Comparison of ENCODE assay signal across 11 mouse cellular contexts in genomic region chr7:98490911-98491310, GRCm38 (mm10). TPM values are rescaled to one million over a fixed set of nuclear protein-coding genes. Genes with fewer than 3 reads are reported as not detected.
DNase-seq lines count a peak whose midpoint lies in the region; ATAC-seq lines count a peak whose summit lies in the region.
"Had no signal": no experiment of that assay in that cellular context is flagged by ENCODE, and none has a peak within 500 bp of the region (broad histone marks: within the 10 kb centered on the region; RNA-seq: fewer than 3 reads in every experiment).

No protein-coding gene starts in this region.

- no peak overlapping the region for H3K27ac ChIP-seq in forebrain, embryonic 10.5 days
- no peak overlapping the region for H3K27ac ChIP-seq in forebrain, embryonic 11.5 days (ENCODE audit: low read depth, low read length)
- no peak overlapping the region for H3K27ac ChIP-seq in kidney, embryonic 16.5 days (ENCODE audit: low read length)
- H3K27ac ChIP-seq in embryonic facial prominence, embryonic 13.5 days, result no peak overlapping the region
- no peak overlapping the region for H3K27ac ChIP-seq in liver, embryonic 13.5 days
- H3K27ac ChIP-seq: midbrain, embryonic 15.5 days had no signal

- no peak for DNase-seq in forebrain, embryonic 10.5 days (ENCODE audit: extremely low spot score, low spot score)
- no peak for DNase-seq in forebrain, embryonic 11.5 days (ENCODE audit: low spot score)
- no peak for DNase-seq in kidney, postnatal 4 days
- no peak for DNase-seq in liver, embryonic 13.5 days
- no peak for DNase-seq in ovary, postnatal 14 days (ENCODE audit: low spot score)
- no peak for DNase-seq in left cerebral cortex, adult 11 months (ENCODE audit: low spot score)
- DNase-seq: adrenal gland, postnatal 36 days; layer of hippocampus, adult 9-11 months had no signal

- ATAC-seq in forebrain, embryonic 11.5 days (replicated peaks; ENCODE audit: low FRiP score), result no peak
- no peak for ATAC-seq in kidney, embryonic 16.5 days (ENCODE audit: low FRiP score, low TSS enrichment)
- ATAC-seq in embryonic facial prominence, embryonic 13.5 days (ENCODE audit: insufficient number of reproducible peaks, insufficient read depth, low FRiP score, low TSS enrichment, low read depth), result no peak
- ATAC-seq in liver, embryonic 13.5 days (ENCODE audit: low read depth), result no peak

- peak overlapping the region; percentile 56; the same call in 1 of the 2 replicates for H3K4me3 ChIP-seq in forebrain, embryonic 10.5 days
- H3K4me3 ChIP-seq in forebrain, embryonic 11.5 days (ENCODE audit: low read depth, low read length), result no peak overlapping the region
- peak overlapping the region; percentile 53 for H3K4me3 ChIP-seq in kidney, embryonic 16.5 days (ENCODE audit: low read length)
- H3K4me3 ChIP-seq in embryonic facial prominence, embryonic 13.5 days, result no peak overlapping the region
- H3K4me3 ChIP-seq in liver, embryonic 13.5 days (replicated peaks), result peak overlapping the region; percentile 55; the same call in 1 of the 2 replicates

- H3K4me1 ChIP-seq in forebrain, embryonic 10.5 days, result peaks cover 40% of the 10 kb centered on the region
- H3K4me1 ChIP-seq in forebrain, embryonic 11.5 days (replicated peaks; ENCODE audit: control insufficient read depth, insufficient read depth, low read length), result no peaks in the 10 kb centered on the region
- peaks cover 33% of the 10 kb centered on the region for H3K4me1 ChIP-seq in kidney, embryonic 16.5 days (ENCODE audit: insufficient read depth, low read length)
- peaks cover 43% of the 10 kb centered on the region for H3K4me1 ChIP-seq in embryonic facial prominence, embryonic 13.5 days
- peaks cover 26% of the 10 kb centered on the region for H3K4me1 ChIP-seq in liver, embryonic 13.5 days (replicated peaks)

- 91% methylated on average over 6 of the region's 6 CpGs for WGBS in forebrain, embryonic 10.5 days
- WGBS in forebrain, embryonic 11.5 days, result 96% methylated on average over 6 of the region's 6 CpGs
- WGBS in kidney, embryonic 16.5 days, result 92% methylated on average over 6 of the region's 6 CpGs
- 91% methylated on average over 6 of the region's 6 CpGs for WGBS in embryonic facial prominence, embryonic 13.5 days
- WGBS in liver, embryonic 13.5 days (ENCODE audit: insufficient replicate concordance), result 75% methylated on average over 6 of the region's 6 CpGs

- H3K36me3 ChIP-seq in forebrain, embryonic 10.5 days (replicated peaks), result no peaks in the 10 kb centered on the region
- no peaks in the 10 kb centered on the region for H3K36me3 ChIP-seq in forebrain, embryonic 11.5 days (ENCODE audit: control insufficient read depth, insufficient read depth, low read length)
- H3K36me3 ChIP-seq in kidney, embryonic 16.5 days (ENCODE audit: insufficient read depth, low read length), result no peaks in the 10 kb centered on the region
- H3K36me3 ChIP-seq in embryonic facial prominence, embryonic 13.5 days, result no peaks in the 10 kb centered on the region
- no peaks in the 10 kb centered on the region; the same call in 1 of the 2 replicates for H3K36me3 ChIP-seq in liver, embryonic 13.5 days
- H3K36me3 ChIP-seq: midbrain, embryonic 15.5 days had no signal

- no peaks in the 10 kb centered on the region for H3K9me3 ChIP-seq in forebrain, embryonic 10.5 days
- H3K9me3 ChIP-seq in forebrain, embryonic 11.5 days (ENCODE audit: control insufficient read depth, low read length), result no peaks in the 10 kb centered on the region
- H3K9me3 ChIP-seq in kidney, embryonic 16.5 days (ENCODE audit: low read length), result no peaks in the 10 kb centered on the region
- no peaks in the 10 kb centered on the region for H3K9me3 ChIP-seq in embryonic facial prominence, embryonic 13.5 days
- H3K9me3 ChIP-seq in liver, embryonic 13.5 days (replicated peaks), result no peaks in the 10 kb centered on the region
- H3K9me3 ChIP-seq: midbrain, embryonic 15.5 days had no signal

- no peak overlapping the region for H3K4me2 ChIP-seq in forebrain, embryonic 11.5 days (ENCODE audit: low read depth, low read length, severe bottlenecking)
- peak overlapping the region; percentile 79 for H3K4me2 ChIP-seq in kidney, embryonic 16.5 days (replicated peaks; ENCODE audit: low read depth, low read length)
- peak overlapping the region; percentile 79 for H3K4me2 ChIP-seq in embryonic facial prominence, embryonic 13.5 days
- peak overlapping the region; percentile 68 for H3K4me2 ChIP-seq in liver, embryonic 13.5 days

- H3K27me3 ChIP-seq in forebrain, embryonic 10.5 days (ENCODE audit: poor library complexity, severe bottlenecking), result peaks cover 55% of the 10 kb centered on the region
- peaks cover 3% of the 10 kb centered on the region; the same call in 1 of the 2 replicates for H3K27me3 ChIP-seq in forebrain, embryonic 11.5 days (ENCODE audit: control insufficient read depth, insufficient read depth, low read length)
- H3K27me3 ChIP-seq in kidney, embryonic 16.5 days (ENCODE audit: insufficient read depth, low read length), result no peaks in the 10 kb centered on the region
- H3K27me3 ChIP-seq in embryonic facial prominence, embryonic 13.5 days, result no peaks in the 10 kb centered on the region; the same call in 1 of the 2 replicates
- H3K27me3 ChIP-seq in liver, embryonic 13.5 days, result peaks cover 34% of the 10 kb centered on the region
- H3K27me3 ChIP-seq: midbrain, embryonic 15.5 days had no signal

- H3K9ac ChIP-seq in forebrain, embryonic 11.5 days (ENCODE audit: low read length), result no peak overlapping the region
- peak overlapping the region; percentile 71 for H3K9ac ChIP-seq in kidney, embryonic 16.5 days (replicated peaks; ENCODE audit: low read length)
- H3K9ac ChIP-seq in embryonic facial prominence, embryonic 13.5 days, result no peak overlapping the region
- peak overlapping the region; percentile 53; the same call in 1 of the 2 replicates for H3K9ac ChIP-seq in liver, embryonic 13.5 days
- H3K9ac ChIP-seq: midbrain, embryonic 15.5 days had no signal

RNA-seq across cellular contexts. Expression of gene Lrrc32, which starts 1.8 kb away (rescaled TPM):
- polyA plus RNA-seq in forebrain, embryonic 10.5 days (2016; fragmentation: Nextera tagmentation; extraction: Ambion mirVana), result 4.7 and 4.8 TPM in 2 replicates
- 4.4 and 5.2 TPM in 2 replicates for polyA plus RNA-seq in forebrain, embryonic 11.5 days (2014; fragmentation: Nextera tagmentation; extraction: Ambion mirVana)
- 15.3 and 17.9 TPM in 2 replicates for polyA plus RNA-seq in kidney, embryonic 16.5 days (2015; fragmentation: Nextera tagmentation; extraction: Ambion mirVana)
- polyA plus RNA-seq in embryonic facial prominence, embryonic 13.5 days (2015; fragmentation: Nextera tagmentation; extraction: Ambion mirVana), result 3.9 and 4.0 TPM in 2 replicates
- polyA plus RNA-seq in liver, embryonic 13.5 days (2015; fragmentation: Nextera tagmentation; extraction: Ambion mirVana), result 3.2 and 5.7 TPM in 2 replicates

RNA-seq across cellular contexts. Expression of gene Gucy2d, which starts 50.7 kb away (rescaled TPM):
- not detected in 2 replicates for polyA plus RNA-seq in forebrain, embryonic 10.5 days (2016; fragmentation: Nextera tagmentation; extraction: Ambion mirVana)
- polyA plus RNA-seq in forebrain, embryonic 11.5 days (2014; fragmentation: Nextera tagmentation; extraction: Ambion mirVana), result not detected in 2 replicates
- polyA plus RNA-seq in kidney, embryonic 16.5 days (2015; fragmentation: Nextera tagmentation; extraction: Ambion mirVana), result 0.09 TPM in 1 of 2 replicates, not detected in the other
- polyA plus RNA-seq in embryonic facial prominence, embryonic 13.5 days (2015; fragmentation: Nextera tagmentation; extraction: Ambion mirVana), result not detected in 2 replicates
- not detected in 2 replicates for polyA plus RNA-seq in liver, embryonic 13.5 days (2015; fragmentation: Nextera tagmentation; extraction: Ambion mirVana)
- polyA plus RNA-seq: midbrain, embryonic 15.5 days had no signal

Comparison
In these comparisons a context has a peak if more than half of its experiments do, and no peak if none do; other contexts are left out.
1. H3K4me3 ChIP-seq: peak in forebrain, embryonic 10.5 days (single experiment), kidney, embryonic 16.5 days (single experiment) and liver, embryonic 13.5 days (single experiment); none in forebrain, embryonic 11.5 days (single experiment) and embryonic facial prominence, embryonic 13.5 days (single experiment).
2. H3K9ac ChIP-seq: peak in kidney, embryonic 16.5 days (single experiment) and liver, embryonic 13.5 days (single experiment); none in forebrain, embryonic 11.5 days (single experiment) and embryonic facial prominence, embryonic 13.5 days (single experiment).